Mouse (Mus musculus) c-Kit-positive CD71-negative TER-119-negative erythroid progenitor cells, embryonic 14.5 days (primary cell): Measurements from ENCODE around the gene Sec61a1.

Source experiments
- DNase-seq: peaks from one replicate; pipeline ENCODE4 v3.0.0-alpha.2; 2013; ENCODE audit warnings: low read depth

Sec61a1 gene

DNA sequence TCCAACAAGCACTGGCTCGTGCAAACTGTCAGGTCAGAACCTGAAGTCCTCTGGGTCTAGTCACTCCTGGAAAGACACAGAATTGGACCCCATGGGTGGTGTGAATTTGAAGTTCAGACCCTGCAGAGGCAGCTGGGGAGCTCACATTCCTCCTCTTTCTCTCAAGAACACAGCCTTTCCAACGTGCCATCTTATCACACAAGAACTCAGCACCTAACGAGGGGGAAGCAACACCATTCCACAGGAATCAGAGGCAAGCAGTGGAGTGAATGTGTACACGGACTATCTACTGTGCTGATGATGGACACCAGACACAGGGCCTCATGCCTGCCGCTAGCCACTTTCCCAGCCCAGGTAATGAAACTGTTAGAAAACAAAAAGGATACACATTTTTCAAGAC is 2.0 kb downstream of the Sec61a1 start:
- DNase-seq: no peak

DNA sequence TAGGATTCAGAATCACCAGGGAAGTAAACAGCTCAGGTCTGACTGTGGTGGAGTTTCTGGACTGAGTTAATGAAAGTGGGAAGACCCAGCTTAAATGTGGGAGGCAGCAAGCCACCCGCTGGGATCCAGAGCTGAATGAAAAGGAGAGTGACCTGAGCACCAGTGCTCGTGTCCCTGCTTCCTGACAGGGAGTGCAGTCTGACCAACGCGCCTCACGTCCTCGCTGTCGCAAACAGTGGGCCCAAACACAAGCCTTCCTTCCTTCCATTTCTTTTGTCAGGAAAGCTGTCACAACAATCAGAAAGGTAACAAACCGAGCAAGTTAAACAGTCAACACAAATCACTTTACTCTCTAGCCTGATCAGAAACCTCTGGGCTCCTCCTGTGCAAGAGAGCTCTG is 2.7 kb downstream of the Sec61a1 start:
- no peak for DNase-seq

DNA sequence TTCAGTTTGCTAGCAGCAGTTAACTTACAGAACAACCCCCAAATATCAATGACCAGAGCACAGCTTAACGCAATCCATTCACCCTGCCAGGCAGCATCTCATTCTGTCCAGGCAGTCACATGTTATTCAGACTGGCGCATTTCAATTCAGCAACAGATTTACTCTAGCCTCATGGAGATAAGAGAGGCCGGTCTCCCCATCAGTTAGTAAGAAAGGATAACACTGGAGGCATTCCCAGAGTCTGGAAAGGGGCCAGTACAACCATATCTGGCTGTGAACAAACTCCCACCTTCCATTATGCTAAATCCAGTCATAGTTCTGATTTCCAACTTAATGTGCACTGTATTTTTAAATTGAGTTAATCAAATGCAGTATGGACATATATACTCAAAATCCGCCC is 4.2 kb downstream of the Sec61a1 start:
- DNase-seq: no peak

DNA sequence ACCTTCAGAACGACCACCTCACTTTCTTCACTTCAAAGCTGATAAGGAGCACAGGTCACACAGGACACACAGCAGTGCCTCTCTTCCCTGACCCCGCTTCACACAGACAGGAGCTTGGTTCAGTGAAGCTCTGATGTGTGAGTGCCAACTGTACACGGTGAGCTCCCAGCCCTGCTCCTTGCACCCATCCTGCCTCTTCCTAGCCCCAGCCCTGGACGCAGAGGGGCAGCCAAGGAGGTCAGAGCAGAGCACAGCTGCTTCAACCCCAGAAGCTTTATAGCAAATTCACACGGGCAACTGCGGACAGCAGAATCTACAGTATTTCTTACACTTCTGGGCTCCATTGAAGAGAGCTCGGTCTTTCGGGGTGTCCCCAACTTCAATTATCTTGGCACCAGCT is 4.7 kb downstream of the Sec61a1 start:
- DNase-seq: no peak

DNA sequence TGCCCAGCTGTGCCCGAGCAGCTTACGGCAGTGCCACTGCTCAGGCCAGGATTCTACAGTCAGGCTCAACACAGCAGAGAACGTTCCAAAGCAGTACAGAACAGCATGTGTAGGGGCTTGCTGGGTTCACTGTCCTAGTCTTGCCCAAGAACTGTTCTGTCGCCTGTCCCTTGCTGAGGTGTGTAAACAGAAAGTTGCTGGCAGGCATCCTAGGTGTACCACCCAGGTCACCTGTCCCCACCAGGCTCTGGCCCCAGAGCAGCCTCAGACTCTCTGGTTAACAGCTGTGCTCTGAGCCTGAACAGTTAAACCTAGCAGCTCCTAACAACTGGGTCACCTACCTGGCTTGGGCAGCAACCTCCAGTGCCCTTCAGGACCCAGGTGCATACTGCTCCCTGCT is 15.7 kb downstream of the Sec61a1 start:
- DNase-seq: no peak

DNA sequence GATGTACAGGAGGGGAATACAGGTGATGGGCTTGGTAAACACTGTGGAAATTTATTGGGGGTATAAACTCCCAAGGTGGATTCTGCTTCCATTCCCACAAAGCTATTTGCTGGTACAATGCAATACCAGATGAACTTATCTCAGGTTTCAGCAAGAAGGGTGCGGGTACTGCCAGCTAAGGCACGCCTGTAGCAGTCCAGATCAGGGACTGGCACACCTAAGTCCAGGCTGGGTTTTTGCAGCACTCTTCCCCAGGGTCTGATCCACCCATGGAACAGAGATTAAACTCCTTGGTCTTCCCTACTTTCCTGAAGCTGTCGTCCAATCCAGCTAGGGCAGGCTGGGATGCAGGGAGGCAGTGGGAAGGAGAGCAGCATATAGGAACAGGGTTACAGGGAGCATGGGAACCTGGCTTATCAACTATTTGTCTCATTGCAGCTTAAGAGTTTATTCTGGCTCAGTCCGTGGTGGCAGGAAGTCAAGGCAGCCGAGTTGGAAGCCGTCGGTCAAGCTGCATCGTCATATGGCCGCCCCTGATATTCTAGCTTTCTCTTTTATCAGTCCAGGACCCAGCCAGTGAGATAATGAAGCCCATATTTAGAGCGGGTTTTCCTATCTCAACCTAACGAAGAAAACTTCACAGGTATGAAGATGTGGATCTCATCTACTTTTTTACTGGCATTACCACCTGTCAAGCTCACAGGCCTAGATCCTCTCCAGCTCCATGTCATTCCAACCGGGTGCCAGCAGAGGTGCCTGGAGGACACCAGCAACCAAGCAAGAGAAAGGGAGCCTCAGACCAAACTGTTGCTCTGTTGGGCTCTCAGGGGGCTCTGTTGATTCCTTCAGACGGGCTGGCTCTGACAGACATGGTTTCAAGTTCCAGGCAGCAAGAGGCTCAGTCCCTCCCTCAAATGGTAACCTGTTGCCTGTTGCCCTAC is 16.4 kb downstream of the Sec61a1 start:
- DNase-seq: no peak

DNA sequence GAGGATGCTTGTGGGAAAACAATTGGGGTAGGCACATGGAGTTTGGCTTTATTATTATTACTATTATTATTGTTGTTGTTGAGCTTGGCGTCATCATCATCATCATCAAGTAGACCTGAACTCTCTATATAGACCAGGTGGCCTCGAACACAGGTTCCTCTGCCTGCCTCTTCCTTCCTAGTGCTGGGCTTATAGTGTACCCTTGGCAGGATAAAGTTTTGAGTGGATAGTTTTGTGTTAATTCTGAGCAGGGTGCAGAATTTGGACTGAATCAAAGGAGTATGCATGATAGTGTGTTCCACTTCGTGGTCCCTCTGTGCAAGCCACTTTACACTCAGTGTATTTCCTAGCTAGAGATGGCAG is 18.3 kb downstream of the Sec61a1 start:
- no peak for DNase-seq

DNA sequence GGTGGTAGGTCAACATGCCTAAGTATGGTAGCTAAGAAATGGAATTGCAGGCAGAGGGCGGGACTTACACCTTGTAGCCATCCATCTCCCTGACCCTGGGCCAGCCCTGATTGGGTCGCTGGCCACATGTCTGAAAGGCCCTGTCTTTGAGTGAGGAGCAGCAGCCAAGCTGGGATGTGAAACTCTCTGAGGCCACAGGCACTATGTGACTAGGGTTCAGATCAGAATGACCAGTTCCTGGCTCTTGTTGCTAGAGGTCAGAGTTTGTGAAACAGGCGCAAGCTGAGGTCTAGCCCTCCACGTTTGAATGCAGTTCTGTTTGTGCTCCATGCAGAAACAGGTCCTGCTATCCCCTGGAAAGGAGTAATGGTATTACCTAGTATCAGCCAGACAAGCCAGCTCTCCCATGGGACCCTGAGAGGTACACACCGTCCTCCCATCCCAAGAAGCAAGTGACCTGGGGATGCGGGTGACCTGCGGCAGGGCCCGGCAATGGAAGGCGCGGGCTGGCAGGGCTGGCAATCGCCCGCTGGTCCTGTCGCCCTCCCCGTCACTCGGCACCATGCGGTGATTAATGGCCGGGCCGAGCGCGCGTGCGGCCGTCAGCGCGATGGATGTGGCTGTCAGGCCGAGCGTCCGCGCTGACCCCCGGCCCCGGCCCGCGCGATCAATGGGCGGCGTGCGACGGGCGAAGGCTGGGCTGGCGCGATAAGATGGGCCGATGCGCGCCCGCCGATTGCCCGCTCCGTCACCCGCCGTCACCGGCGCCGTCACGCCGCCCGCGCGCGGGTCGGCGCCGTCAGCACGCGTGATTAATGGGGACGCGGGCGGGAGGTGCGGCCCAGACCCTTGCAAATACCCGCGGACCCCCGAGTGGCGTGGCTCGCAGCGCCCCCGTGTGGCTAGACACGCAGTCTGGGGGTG is 19.0 kb downstream of the Sec61a1 start:
- DNase-seq: no peak

DNA sequence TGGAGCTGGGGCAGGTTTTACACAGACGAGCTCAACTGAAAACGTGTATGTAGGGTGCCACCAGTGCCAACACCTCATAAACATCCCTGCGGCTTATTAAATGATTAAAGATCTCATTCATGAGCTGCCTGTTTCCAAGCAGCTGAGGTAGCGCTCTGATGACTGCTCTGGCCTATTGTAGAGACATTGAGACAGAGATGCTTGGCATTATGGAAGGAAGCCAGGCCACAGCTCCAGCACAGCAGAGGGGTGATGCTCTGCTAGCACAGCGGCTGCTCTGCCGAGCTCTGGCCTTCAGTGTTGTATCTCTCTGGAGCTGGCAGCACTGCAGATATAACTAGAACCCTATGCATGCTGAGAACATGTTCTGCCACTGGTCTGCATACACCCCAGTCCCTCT is 25.0 kb downstream of the Sec61a1 start:
- DNase-seq: no peak

DNA sequence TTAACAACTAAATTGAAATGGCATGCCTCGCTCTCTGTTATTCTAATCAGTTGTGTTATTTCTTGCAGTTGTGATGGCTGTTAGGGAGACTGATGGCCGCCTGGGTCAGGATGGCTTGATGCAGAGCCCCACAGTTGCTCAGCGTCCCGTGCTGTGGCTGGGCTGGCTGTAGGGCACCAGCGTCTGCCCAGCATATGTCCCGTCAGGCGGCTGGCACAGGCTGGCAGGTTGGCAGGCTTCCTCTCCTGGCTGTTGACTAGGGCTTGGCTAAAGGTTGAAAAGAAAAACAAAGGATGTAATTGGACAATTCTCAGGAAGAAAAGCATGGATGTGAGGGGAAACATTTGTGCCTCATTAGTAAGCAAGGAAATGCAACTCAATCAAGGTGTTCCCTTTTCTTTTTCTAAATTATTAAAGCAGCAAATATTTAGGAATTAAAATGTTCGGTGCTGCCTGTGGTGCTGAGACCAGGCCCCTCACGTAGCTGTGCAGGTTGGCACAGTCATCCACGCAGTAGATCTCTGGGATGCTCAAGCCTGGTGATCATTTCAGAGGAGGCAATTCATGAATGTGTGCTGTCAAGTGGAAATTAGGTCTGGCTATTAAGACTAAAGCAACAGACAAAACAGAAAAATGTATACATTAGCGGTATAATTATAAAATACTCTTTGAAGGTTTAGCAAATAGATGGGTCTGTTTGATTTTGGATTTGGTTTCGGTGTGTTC is 27.9 kb downstream of the Sec61a1 start:
- DNase-seq: no peak

DNA sequence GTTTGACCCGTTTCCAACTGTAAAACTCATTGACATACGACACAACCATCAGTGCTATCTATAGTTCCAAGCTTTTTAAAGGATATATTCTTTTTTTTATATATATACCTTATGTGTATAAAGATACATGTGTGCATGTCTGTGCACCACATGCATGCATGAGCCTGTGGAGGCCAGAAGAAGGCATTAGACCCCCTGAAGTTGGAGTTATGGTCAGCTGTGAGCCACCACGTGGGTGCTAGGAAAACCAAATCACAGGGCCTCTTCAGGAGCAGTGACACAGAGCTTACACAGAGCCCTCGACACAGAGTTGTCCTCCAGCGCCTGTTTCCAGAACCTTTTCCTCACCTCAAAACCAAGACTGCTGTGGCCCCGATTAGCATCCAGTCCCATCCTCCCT is 28.9 kb downstream of the Sec61a1 start:
- no peak for DNase-seq

DNA sequence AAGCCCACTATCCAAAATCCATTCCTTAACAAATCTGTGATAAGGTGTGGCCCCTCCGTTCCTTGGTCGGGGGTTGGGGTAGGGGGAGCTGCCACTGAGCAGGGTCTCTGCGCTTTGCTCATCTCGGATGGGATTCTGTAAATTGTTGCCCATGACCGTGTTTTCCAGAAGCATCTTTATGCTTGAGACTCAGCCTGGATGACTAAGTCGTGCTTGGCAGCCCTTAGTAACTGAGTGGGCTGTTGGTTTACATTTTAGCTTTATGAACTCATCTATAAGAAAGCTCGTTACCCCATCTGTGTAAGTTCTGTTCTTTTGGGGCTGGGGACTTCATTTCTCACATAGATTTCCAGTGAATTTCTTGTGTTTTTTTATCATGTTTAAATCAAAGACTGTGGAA is 29.7 kb downstream of the Sec61a1 start:
- no peak for DNase-seq

DNA sequence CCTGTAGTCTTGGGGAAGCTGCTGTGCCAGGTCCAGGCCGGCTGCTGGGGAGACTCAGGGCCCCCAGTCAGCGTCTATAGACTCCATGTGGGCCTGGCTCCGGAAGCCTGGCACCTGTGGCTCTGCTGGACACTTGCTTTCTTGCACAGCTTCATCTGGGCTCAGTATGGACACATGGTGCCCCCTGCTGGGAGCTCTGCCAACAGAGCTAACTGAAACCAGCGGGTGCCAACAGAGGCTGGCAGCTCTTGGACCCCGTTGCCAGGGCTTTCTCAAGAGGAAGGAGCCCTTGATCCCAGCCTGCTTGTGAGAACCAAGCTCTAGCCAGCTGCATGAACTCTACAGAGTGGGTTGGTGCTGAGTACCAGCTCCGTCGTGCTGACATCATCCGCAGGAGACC is 31.8 kb downstream of the Sec61a1 start:
- DNase-seq: no peak

DNA sequence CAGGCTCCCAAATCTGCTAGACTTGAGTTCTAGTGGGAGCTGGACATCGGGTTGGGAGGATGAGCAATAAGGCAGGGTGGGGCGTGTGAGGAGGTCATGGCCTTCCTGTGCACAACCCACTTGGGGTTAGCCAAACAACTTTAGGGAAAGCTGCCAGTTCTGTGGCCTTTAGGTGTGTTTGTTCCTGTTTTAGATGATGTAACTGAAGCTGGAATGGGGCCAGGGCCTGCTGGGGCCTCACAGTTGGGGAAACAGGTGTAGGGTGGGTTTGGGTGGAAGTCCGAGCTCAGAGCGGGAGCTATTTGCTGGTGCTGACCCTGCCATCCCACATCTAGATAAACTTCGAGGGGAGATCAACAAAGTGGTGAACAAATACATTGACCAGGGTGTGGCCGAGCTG is 33.3 kb downstream of the Sec61a1 start:
- no peak for DNase-seq

DNA sequence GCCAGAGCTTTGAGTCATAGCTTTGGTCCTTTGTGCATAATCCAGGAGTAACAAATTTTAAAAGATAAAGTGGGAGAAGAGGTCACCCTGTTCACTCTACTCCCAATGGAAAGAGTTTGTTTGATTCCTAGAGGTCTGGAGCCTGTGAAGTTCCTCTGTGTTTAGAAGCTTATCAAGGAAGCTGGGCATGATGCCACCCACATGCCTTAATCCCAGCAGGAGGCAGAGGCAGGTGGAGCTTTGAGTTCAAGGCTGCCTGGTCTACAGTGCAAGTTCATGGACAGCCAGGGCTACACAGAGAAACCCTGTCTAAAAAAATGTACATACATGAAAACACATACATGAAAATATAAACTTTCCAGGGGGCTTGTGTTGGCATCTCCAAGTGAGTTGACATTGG is 34.8 kb downstream of the Sec61a1 start:
- DNase-seq: no peak

DNA sequence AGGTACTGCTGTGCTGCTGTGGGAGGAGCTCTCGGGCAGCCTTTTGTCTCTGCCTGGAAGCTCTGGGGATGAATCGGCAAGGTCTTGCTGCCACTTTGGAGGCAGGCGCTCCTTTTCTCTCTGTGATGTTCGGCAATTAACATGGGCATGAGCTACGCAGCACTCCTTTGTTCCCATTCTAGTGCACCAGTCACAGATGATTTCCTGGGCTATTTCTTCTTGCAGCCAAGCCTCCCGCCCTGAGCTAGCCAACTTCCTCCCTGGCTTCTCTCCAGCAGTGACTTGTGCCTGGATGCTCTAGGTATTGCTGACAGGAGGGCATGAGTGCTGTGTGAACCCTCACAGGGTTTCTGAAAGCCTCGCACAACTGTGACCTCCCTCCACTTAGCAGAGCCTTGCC is 35.6 kb downstream of the Sec61a1 start:
- DNase-seq: no peak

DNA sequence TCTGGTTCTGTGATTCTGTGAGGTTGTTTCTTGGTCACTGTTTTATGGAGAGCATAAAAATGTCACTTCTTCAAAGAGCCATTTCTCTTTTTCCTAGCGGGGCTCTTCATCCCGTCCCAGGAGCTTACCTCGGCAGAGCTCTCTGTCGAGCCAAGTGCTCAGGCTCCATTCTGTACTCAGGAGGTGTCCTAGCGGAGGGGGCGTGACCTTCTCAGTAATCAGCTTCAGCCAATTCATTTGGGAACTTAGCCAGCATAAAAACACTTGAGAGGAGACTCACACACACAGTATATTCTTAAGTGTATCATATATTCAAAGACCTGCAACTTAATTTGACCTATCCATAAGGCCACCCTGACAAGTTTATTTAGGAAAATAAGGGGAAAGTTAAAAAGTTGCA is 38.3 kb downstream of the Sec61a1 start:
- DNase-seq: no peak

DNA sequence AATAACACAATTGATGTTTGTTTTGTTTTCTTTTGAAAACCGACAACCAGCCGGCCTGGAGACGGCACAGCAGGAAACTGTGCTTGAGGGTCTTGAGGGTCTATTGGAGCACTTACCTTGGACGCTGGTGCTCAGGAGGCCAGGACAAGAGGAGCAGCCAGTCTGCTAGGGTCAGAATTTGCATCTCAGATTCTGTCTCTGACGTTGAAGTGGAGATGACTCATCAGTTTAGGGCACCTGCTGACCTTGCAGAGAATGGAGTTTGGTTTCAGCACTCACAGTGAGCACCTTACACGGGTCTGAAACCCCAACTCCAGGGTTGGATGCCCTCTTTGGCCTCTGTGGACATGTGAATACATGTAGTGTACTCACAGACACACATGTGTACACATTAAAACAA is 48.8 kb downstream of the Sec61a1 start:
- DNase-seq: no peak

DNA sequence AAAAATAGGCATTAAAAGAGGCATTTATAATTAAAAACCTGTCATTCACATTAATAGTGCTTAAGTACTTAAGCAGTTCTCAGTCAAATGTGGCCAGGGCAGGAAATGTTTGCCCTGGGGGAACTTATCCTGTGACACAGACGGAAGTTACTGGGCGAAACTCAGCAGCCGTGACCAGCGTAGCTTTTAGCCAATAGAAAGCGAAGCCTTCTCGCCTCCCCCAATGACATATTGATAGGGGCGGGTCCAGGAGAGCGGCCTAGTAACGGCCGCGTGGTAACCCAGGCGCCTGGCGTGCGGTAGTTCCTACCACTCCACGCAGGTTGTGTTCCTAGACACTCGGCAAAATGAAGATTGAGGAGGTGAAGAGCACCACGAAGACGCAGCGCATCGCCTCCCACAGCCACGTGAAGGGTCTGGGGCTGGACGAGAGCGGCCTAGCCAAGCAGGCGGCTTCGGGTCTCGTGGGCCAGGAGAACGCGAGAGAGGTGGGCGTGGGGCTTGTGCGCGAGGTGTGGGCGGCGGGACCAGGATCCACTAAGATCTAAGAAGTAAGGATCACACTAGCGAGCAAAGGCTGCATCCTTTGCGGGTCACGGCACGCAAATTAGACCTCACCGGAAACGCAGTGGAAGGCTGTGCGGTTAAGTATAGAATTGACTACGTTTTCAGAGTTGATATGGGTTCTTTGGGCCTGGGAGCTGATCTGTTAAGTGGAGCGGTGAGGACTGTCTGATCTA is 53.4 kb downstream of the Sec61a1 start, which contains the start of gene Ruvbl1:
Ruvbl1 (plus strand) TSS at position 229 of the 740 bp plus-strand sequence.
- peak; percentile 93 for DNase-seq

DNA sequence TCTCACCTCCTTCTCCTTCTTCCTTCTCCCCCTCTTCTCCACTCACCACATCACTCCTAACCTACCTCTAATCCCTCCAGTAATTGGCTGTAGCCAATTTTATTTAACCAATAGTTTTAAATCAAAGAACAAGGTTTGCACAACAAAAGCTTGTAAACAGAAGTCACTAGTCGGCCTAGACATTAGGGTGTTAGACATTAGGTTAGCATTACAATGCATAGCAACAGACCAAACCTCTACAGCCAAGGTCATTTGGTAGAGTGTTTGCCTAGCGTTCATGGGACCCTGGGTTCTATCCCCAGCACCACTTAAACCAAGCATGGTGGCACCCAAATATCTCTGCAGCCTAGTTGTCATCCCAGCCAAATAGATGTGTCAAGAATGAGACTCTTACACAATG is 64.2 kb downstream of the Sec61a1 start:
- DNase-seq: no peak
